Mouse (Mus musculus): Measurements from ENCODE around the gene Ttc28. TPM values are rescaled to one million over a fixed set of nuclear protein-coding genes. Genes with fewer than 3 reads are reported as not detected.

Gene Ttc28
- polyA plus RNA-seq, 1 experiment = 6.8 TPM

GRCm38 (mm10) chr5:110924636-110925035 is 45.0 kb downstream of the Ttc28 start:
- TF ChIP-seq CTCF (IDR thresholded peaks at IDR 0.05; ENCODE audit: extremely low read depth, insufficient read depth, insufficient read length, insufficient replicate concordance) = no peak
- WGBS = 92% methylated on average over 3 of the region's 3 CpGs

GRCm38 (mm10) chr5:110925804-110926203 is 46.2 kb downstream of the Ttc28 start:
- Histone ChIP-seq H3K36me3 (ENCODE audit: control insufficient read depth, insufficient read depth, low read length) (no peaks in the 10 kb centered on the region), H3K4me1 (ENCODE audit: control insufficient read depth, insufficient read depth, insufficient read length) (no peaks in the 10 kb centered on the region), H3K4me3 (ENCODE audit: extremely low read depth, insufficient read depth, insufficient read length) (no peak overlapping the region), H3K27ac (ENCODE audit: insufficient read depth, low read length) (no peak overlapping the region), H3K27me3 (ENCODE audit: control insufficient read depth, insufficient read depth, low read length) (no peaks in the 10 kb centered on the region)
- 91% methylated on average over 5 of the region's 5 CpGs for WGBS
- TF ChIP-seq CTCF (IDR thresholded peaks at IDR 0.05; ENCODE audit: extremely low read depth, insufficient read depth, insufficient read length, insufficient replicate concordance) (no peak), POLR2A (IDR thresholded peaks at IDR 0.05; ENCODE audit: low read depth, low read length) (no peak)
- DNase-seq (ENCODE audit: low read depth in 1 of 2, low spot score in 2 of 2) = no peak

More at GRCm38 (mm10) chr5:110924636-110925035, 45.0 kb downstream of the Ttc28 start:
- H3K27me3 ChIP-seq (ENCODE audit: control insufficient read depth, insufficient read depth, low read length) = no peaks in the 10 kb centered on the region
- H3K4me1 ChIP-seq (ENCODE audit: control insufficient read depth, insufficient read depth, insufficient read length) = no peaks in the 10 kb centered on the region
- DNase-seq (ENCODE audit: low read depth in 1 of 2, low spot score in 2 of 2) = no peak
- H3K27ac ChIP-seq (ENCODE audit: insufficient read depth, low read length) = no peak overlapping the region
- H3K36me3 ChIP-seq (ENCODE audit: control insufficient read depth, insufficient read depth, low read length) = no peaks in the 10 kb centered on the region
- H3K4me3 ChIP-seq (ENCODE audit: extremely low read depth, insufficient read depth, insufficient read length) = no peak overlapping the region

GRCm38 (mm10) chr5:110928289-110928688 is 48.7 kb downstream of the Ttc28 start:
- Histone ChIP-seq H3K36me3 (ENCODE audit: control insufficient read depth, insufficient read depth, low read length) (no peaks in the 10 kb centered on the region), H3K4me3 (ENCODE audit: extremely low read depth, insufficient read depth, insufficient read length) (no peak overlapping the region), H3K27ac (ENCODE audit: insufficient read depth, low read length) (no peak overlapping the region), H3K4me1 (ENCODE audit: control insufficient read depth, insufficient read depth, insufficient read length) (no peaks in the 10 kb centered on the region), H3K27me3 (ENCODE audit: control insufficient read depth, insufficient read depth, low read length) (no peaks in the 10 kb centered on the region)
- 81% methylated on average over 3 of the region's 3 CpGs for WGBS
- DNase-seq (ENCODE audit: low read depth in 1 of 2, low spot score in 2 of 2) = no peak
- TF ChIP-seq CTCF (IDR thresholded peaks at IDR 0.05; ENCODE audit: extremely low read depth, insufficient read depth, insufficient read length, insufficient replicate concordance) (no peak), POLR2A (IDR thresholded peaks at IDR 0.05; ENCODE audit: low read depth, low read length) (no peak)

- no peak for DNase-seq (ENCODE audit: low read depth in 1 of 2, low spot score in 2 of 2)
- Histone ChIP-seq H3K4me1 (ENCODE audit: control insufficient read depth, insufficient read depth, insufficient read length) (no peaks in the 10 kb centered on the region), H3K27ac (ENCODE audit: insufficient read depth, low read length) (no peak overlapping the region), H3K36me3 (ENCODE audit: control insufficient read depth, insufficient read depth, low read length) (no peaks in the 10 kb centered on the region), H3K27me3 (ENCODE audit: control insufficient read depth, insufficient read depth, low read length) (no peaks in the 10 kb centered on the region), H3K4me3 (ENCODE audit: extremely low read depth, insufficient read depth, insufficient read length) (no peak overlapping the region)
- TF ChIP-seq POLR2A (IDR thresholded peaks at IDR 0.05; ENCODE audit: low read depth, low read length) = no peak
- no peak for TF ChIP-seq CTCF (IDR thresholded peaks at IDR 0.05; ENCODE audit: extremely low read depth, insufficient read depth, insufficient read length, insufficient replicate concordance)
- WGBS = 90% methylated on average over 4 of the region's 4 CpGs
These were observed 49.7 kb downstream of the Ttc28 start for GRCm38 (mm10) chr5:110929306-110929705.

- WGBS = 95% methylated on average over 5 of the region's 5 CpGs
- DNase-seq (ENCODE audit: low read depth in 1 of 2, low spot score in 2 of 2) = no peak
These were observed 57.0 kb downstream of the Ttc28 start for GRCm38 (mm10) chr5:110936606-110937005.

GRCm38 (mm10) chr5:110944326-110944725 is 64.7 kb downstream of the Ttc28 start:
- H3K27ac ChIP-seq (ENCODE audit: insufficient read depth, low read length) = no peak overlapping the region
- WGBS = 91% methylated on average over 8 of the region's 8 CpGs
- no peak overlapping the region for H3K4me3 ChIP-seq (ENCODE audit: extremely low read depth, insufficient read depth, insufficient read length)
- TF ChIP-seq CTCF (IDR thresholded peaks at IDR 0.05; ENCODE audit: extremely low read depth, insufficient read depth, insufficient read length, insufficient replicate concordance) = no peak
- TF ChIP-seq POLR2A (IDR thresholded peaks at IDR 0.05; ENCODE audit: low read depth, low read length) = no peak
- no peak for DNase-seq (ENCODE audit: low read depth in 1 of 2, low spot score in 2 of 2)
- no peaks in the 10 kb centered on the region for H3K4me1 ChIP-seq (ENCODE audit: control insufficient read depth, insufficient read depth, insufficient read length)
- H3K27me3 ChIP-seq (ENCODE audit: control insufficient read depth, insufficient read depth, low read length) = no peaks in the 10 kb centered on the region
- no peaks in the 10 kb centered on the region for H3K36me3 ChIP-seq (ENCODE audit: control insufficient read depth, insufficient read depth, low read length)

More at GRCm38 (mm10) chr5:110936606-110937005, 57.0 kb downstream of the Ttc28 start:
- Histone ChIP-seq H3K36me3 (ENCODE audit: control insufficient read depth, insufficient read depth, low read length) (no peaks in the 10 kb centered on the region), H3K27ac (ENCODE audit: insufficient read depth, low read length) (no peak overlapping the region), H3K4me1 (ENCODE audit: control insufficient read depth, insufficient read depth, insufficient read length) (no peaks in the 10 kb centered on the region), H3K4me3 (ENCODE audit: extremely low read depth, insufficient read depth, insufficient read length) (no peak overlapping the region), H3K27me3 (ENCODE audit: control insufficient read depth, insufficient read depth, low read length) (no peaks in the 10 kb centered on the region)
- no peak for TF ChIP-seq POLR2A (IDR thresholded peaks at IDR 0.05; ENCODE audit: low read depth, low read length)

- 86% methylated on average over 12 of the region's 12 CpGs for WGBS
- H3K27me3 ChIP-seq (ENCODE audit: control insufficient read depth, insufficient read depth, low read length) = no peaks in the 10 kb centered on the region
- no peak for TF ChIP-seq POLR2A (IDR thresholded peaks at IDR 0.05; ENCODE audit: low read depth, low read length)
These were observed 69.1 kb downstream of the Ttc28 start for GRCm38 (mm10) chr5:110948476-110949399.

More at GRCm38 (mm10) chr5:110948476-110949399, 69.1 kb downstream of the Ttc28 start:
- no peak for DNase-seq (ENCODE audit: low read depth in 1 of 2, low spot score in 2 of 2)
- no peak overlapping the region for H3K27ac ChIP-seq (ENCODE audit: insufficient read depth, low read length)
- H3K4me3 ChIP-seq (ENCODE audit: extremely low read depth, insufficient read depth, insufficient read length) = no peak overlapping the region
- H3K4me1 ChIP-seq (ENCODE audit: control insufficient read depth, insufficient read depth, insufficient read length) = no peaks in the 10 kb centered on the region
- no peaks in the 10 kb centered on the region for H3K36me3 ChIP-seq (ENCODE audit: control insufficient read depth, insufficient read depth, low read length)

All from spleen, adult 2 months (tissue).